Mouse (Mus musculus) CD4-positive, CD25-positive, alpha-beta regulatory T cell, adult 2 months (primary cell): ENCODE measurements around the gene Actr2.
A peak's percentile ranks its signal among the peaks of the same experiment; 100 is the strongest.
"Not testable (repeated sequence)": the region's sequence is repeated elsewhere in the genome, so short reads cannot be mapped to it uniquely, and the experiment has no call there.

Experiments used
- DNase-seq: peaks from one replicate; pipeline ENCODE4 v3.0.0-alpha.2; 2012; ENCODE audit warnings: low read depth, low spot score

Actr2 gene

DNA sequence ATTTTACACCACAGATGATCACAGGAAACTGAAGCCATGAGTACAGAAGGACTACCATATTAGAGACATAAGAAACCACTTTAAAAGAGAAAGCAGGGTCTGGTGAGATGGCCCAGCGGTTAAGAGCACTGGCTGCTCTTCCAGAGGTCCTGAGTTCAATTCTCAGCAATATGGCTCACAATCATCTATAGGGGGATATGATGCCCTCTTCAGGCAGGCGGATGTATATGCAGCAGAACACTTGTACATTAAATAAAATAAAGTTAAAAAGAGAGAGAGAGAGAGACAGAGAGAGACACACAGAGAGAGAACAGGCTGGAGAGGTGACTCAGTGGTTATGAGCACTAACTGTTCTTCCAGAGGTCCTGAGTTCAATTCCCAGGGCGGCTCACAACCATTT is 67.1 kb downstream of the Actr2 start:
- peak; percentile 24 for DNase-seq

DNA sequence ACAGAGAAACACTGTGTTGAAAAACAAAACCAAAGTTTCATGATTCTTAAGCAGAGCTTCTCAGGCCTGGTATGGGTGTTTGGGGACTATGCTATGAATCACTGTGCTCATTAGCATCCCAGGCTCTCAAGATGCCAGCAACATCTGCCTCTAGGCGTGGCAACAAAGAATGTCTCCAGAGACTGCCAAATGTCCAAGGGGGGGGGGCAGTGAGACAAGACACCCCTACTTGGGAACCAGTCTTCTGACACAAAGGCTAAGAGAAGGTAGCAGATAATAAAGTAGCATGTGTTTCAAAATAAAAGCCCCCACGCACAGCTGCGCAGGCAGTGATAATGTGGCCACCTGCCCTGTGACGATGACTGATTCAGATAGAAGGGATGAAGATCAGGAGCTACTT is 69.5 kb downstream of the Actr2 start:
- no peak for DNase-seq

DNA sequence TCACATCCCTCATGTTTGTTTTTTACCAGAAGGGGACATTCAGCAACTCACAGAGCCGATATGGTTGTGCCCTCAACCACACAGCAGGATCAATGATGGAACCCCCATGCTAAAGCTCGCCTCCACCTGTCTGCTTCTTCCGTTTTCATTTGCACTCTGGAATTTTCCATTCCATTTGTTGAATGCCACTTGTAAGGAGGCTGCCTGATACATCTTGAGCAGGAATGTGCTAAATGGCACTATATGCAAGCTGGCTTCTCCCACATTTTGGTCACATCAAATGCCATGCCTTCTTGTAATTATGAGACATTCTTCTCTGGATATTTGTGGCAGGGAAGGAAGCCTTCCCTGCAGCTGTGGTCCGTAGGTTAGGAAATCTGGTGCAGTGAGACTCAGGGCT is 70.6 kb downstream of the Actr2 start:
- DNase-seq, result no peak

DNA sequence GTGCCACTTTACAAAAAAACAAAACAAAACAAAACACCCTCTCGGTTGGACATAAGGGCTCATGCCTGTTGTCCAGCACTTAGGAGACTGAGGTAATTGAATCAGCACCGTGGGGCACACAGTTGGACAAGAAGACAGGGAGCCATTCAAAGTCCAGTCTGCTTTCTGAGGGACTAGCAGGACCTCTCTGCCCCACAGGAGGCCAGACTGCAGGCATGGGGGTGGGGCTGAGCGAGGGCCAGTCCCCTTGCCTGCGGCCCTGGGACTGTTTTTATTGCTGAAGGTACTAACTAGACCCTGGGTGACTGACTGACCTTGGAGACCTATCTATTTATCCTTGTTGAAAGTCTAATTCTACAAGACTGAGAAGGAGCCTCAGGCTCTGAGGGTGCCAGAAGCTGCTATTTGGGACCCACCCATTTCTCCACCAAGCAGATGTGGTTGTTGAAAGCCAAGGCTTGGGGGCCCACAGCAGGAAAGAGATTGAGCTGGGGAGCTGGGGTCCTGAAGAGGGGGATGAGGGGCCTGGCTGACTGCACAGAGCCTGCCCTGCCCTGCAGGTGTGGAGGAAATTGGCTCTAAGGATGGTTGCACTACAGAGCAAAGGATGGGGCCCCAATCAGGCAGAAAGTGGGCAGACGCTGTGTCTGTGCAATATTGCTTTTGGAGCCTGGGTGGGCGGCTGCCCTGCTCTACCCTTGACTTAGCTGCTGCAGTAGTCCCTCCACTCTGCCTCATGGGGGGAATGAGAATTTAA is 71.4 kb downstream of the Actr2 start:
- no peak for DNase-seq

DNA sequence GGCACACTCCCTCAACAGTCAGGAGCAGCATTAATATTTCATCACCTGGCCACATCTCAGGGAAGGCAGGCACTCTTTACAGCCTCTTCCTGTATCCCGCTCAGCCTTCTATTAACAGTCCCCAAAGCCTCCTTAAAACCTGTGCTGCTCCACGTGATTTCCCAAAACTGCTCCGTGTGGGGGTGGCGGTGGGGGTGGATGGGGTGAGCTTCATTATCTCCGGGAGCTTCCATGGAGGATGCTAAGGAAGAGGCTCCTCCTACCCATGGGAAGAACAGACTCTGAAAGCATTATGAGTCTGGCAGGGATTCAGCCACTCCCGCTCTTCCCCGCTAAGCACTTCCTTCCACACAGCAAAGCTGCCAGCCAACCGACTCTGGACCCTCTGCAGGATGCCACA is 74.0 kb downstream of the Actr2 start:
- DNase-seq, result no peak

DNA sequence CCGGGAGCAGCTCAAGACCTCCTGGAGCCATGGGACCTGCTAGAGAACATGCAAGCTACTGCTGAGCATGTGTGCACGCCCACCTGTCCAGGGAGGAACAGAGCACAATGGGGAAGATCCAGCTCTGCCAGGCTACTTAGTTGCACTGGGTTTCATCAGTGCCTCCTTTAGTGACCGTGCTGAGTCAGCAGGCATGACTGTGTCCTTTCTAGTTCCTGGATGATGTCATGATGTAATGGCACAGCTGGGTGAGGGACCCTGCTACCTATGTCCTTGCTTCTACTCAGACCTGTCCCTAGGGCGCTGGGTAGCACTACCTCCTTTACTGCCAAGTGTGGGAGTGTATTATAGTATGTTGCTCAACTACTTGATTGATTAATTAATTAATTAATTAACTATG is 75.0 kb downstream of the Actr2 start:
- no peak for DNase-seq

DNA sequence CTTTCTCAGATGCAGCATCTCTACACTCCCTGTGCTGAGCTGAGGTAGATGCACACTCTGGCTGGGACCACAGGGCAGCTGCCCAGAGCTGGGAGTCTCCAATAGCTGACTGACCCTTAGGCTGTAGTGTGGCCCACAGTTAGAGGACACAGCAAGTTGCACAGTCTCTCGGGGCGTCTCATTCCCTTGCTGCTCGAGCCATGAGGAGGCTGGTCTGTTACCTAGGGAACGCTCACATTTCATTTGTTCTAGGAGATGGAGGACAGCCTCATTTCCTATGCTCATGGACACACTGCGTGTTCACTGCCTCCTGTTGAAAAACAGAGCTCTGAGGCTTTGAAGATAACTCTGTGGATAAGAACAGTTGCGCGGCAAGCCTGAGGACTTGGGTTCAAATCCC is 76.7 kb downstream of the Actr2 start:
- DNase-seq, result no peak

DNA sequence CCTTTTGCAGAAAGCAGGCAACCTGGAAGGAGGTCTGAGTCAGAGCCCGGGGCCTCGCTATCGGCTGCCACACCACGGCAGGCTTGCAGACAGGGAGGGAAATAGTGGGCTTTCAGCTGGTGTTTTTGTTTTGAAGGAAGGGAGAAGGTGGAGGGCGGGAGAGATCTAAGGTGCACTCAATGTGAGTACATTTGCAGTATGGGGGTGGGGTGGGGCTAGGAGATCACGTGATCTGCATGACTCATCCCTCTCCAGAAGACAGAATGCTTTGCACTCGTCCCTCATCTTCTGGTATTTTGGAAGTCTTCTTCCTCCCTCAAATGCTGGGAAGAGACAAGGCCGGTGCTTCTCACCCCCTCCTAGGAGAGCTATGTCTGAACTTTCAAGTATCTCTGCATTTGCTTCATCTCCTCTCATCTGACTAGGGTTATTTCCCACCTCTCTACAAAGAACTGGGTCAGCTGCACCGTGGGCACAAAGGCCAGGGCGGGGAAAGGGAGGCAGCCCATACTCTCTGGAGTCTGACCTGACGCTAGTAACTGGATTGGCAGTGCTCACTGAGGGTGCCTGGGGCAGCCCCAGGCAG is 77.3 kb downstream of the Actr2 start:
- DNase-seq, result peak; percentile 77

DNA sequence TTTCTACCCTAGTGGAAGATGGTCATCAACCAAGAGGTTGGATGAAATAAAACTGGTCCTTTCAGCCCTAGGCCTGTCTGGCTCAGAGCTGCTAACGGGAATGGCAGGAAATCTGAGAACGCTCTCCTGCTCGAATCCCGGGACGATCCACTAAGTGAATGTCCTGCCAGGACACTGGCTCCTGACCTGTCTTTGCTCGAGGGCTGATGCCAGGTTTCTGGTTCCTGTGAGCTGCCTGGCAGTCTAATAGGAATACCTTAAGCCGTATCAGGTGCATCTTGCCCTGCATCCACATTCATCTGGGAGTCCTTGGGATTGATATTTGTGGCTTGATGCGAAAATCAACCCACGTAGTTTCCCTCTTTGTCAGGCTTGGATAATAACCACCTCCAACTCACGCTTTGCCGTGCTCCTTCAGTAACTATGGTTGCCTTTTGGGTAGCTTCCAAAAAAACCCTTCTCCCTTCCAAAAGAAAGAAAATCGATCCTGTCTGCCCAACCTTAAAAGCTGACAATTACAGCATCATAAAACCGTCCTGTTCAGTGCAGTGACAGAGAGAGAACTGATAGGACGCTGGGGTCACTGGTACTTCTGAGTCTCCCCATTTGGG is 78.3 kb downstream of the Actr2 start:
- DNase-seq, result no peak

DNA sequence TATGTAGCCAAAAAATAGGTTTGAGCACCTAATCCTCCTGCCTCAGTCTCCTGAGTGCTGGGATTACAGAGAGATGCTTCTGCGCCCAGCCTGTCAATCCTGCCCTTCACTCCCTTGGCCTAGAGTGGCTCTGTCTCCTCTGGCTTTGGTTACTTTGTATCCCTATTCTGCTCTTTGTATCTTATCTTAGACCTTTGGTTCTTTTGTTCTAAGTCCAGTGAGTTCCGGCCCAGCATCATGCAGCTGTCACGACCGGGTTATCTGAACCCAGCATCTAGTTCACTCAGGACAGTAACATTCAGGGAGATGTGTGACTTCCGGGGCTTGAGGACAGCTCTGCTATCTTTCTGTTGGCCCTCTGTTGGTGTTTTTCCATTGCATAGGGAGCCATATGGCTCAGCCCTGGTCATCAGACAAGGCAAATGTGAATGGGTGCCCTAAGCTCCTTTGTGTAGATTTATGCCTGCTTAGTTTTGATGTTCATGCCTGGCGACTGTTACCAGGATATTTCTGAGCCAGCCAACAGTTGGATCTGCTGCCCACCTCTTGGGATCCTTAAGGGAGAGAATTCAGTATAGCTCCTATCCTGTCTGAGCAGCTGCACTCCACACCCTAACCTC is 79.1 kb downstream of the Actr2 start:
- DNase-seq, result no peak

DNA sequence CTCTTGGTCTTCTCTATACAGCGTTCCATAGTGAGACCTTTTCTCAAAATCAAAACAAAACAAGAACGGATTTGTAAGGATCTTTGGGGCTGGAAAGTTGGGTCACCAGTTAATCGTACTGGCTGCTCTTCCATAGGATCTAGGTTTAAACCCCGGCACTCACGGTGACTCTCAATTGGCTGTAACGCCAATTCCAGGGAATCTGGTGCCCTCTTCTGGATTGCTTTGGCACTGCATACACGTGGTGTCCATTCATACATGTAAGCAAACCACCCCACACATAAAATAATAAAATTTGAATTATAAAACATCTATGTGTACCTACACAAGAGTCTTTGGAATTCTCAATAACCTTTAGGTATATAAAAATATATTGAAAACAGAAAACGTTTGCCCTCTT is 81.2 kb downstream of the Actr2 start:
- DNase-seq, result peak; percentile 76

DNA sequence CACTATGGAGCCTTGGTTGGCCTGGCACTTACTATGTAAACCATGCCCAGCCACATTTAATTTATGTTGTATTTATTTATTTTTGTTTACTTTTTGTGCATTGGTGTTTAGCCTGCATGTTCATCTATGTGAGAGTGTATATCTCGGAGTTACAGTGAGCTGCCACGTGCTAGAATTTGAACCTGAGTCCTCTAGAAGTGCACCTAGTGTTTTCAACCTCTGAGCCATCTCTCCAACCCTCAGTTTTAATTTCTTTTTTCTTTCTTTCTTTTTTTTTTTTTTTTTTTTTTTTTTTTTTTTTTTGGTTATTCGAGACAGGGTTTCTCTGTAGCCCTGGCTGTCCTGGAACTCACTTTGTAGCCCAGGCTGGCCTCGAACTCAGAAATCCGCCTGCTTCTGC is 81.7 kb downstream of the Actr2 start:
- not testable (repeated sequence) for DNase-seq

DNA sequence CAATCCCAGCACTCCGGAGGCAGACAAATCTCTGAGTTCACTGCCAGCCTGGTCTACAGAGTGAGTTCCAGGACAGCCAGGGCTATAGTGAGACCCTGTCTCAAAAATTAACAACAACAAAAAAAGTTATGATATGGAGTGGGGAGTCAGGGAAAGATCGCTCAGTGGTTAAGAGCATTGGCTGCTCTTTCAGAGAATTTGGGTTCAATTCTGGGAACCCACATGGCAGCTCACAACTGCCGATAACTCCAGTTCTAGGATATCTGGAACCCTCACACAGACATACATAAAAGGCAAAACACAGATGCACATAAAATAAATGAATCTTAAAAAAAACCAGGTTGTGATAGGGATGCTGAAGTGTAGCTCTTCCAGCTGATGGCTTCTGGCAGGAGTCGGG is 83.7 kb downstream of the Actr2 start:
- no peak for DNase-seq

DNA sequence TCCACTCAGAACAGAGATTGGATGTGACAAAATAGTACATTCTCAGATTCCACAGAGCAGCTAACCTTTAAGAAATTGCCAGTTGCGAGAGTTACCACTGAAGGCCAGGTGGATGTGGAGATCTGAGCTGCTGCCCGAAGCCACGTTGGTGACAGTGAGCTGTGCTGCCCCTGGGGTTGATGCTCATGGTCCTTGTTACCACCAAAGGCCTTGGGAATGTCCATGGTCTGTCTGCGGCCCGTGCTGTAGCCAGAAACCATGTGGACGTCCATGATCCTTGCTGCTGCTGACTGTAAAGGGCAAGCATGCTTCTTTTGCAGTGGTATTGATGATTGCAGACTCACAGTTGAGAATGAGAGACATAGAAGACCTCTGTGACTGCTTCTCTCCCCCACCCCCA is 84.3 kb downstream of the Actr2 start:
- DNase-seq, result no peak

DNA sequence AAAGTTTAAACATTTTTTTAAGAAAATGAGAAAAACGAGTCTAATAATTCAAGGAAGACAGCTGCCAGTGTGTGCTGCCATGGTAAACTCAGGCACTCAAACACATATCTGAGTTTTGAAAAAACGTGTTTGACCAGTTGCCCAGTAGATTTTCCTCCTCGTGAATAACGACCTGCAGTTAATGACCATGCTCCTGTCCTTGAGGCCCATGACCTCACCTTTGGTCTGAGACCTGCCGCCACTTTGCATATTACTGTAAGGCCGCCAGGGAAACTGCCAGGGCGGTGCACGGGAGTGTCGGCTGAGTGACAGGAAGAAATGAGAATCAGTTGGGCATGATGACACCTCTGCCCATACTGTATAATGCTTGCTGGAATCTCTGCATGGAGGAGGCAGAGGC is 85.0 kb downstream of the Actr2 start:
- no peak for DNase-seq

DNA sequence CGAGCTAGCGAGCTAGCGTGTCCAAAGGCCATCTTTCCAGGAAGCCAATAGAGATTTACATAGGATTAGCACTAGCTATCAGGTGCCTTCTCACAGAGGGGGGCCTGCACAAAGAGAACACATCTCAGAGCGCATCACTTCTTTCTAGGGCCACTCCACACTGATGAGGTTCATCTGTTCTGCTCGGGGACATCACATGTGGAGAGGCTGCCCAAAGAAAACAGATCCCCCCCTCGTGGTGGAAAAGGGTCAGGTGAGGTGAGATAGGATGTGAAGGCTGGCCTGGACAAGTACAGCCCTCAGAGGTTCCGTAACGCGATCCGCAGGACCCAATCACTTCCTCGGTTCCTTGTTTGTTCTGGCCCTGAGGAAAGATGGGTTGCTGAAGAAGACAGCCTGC is 86.8 kb downstream of the Actr2 start:
- peak; percentile 14 for DNase-seq

DNA sequence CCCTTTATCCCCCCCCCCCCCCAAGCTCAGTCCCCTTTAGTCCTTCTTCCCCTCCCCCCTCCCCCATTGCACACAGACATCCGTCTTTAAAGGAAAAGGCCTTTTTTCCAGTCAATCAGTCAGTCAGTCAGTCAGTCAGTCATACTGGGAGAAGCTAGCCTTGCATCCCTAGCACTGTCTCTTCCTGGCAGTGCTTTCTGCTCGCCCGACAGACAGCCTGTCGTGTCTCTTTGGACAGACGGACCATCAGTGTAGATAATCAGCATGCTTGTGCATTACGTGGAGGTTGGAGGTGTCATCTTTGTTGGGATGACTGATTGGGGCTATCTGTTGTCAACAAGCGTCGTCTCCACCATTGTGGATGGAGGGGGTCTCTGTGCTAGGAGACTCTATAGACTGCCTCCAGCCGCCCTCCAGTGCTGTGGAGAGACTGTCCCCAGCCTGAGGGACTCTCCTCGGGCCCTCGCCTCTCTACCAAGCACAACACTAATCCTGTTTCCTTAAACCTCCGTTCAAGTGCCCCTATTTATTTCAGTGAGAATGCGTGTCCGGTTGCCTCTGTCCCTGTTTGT is 89.7 kb downstream of the Actr2 start:
- no peak for DNase-seq

DNA sequence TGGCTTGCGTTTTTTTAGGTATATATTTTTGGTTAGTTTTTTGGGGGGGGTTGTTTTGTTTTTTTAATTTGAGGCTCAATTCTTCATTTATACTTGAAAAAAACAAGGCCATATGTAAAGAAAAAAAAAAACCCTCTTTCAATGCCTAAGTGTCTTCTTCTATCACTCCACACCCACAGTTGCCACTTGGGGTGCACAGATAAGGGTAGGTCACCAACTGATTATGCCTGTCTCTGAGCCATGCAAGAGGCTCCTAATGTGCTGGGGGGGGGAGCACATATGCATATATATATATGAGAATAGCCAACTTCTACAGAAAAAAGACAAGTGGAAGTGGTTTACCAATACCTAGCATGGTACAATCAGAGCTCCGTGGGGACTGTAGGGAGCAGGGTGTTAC is 90.3 kb downstream of the Actr2 start:
- no peak for DNase-seq

DNA sequence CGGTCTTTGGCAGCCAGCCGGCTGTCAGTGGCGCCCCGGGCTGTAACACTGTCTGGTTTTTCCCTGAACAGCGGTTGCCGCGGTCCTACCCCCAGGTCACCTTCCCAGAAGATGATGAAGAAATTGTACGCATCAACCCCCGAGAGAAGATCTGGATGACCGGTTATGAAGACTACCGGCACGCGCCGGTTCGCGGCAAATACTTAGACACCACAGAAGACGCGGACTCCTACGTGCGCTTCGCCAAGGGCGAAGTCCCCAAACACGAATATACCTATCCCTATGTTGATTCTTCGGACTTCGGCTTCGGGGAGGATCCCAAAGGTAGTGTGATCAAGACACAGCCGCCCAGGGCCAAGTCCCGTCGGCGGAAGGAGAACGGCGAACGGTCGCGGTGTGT is 92.0 kb downstream of the Actr2 start:
- no peak for DNase-seq

DNA sequence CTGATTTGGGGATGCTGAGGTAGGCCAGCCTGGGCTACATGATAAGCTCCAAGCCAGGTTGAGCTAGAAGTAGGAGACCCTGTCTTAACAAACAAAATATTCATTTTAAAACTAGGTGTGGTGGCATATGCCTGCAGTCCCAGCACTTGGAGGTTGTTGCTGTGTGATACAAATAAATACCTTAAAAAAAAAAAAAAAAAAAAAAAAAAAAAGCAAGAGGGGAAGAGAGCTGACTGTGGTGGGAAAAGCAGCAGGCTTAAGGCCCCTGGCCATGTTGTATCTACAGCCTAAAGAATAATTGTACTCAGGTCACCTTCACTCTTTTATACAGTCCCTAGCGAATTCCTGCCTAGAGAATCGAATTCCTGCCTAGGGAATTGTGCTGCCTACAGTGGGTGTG is 93.8 kb downstream of the Actr2 start:
- no peak for DNase-seq

DNA sequence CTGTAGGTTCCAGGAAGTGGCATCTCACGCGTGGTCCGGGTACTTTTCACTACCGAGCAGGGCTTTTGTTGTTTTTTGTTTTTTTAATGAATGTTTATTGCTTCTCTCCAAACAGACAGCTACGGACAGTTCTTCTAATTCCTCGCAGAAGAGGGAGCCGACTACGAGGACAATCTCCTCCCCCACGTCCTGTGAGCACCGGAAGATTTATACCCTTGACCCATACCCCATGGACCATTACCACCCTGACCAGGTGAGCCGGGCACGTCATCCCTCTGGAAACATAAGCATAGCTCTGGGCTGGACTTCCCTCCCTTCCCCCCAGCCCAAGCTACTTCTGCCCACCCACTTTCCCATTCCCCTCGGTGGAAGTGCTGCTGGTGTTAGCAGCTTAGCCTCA is 94.8 kb downstream of the Actr2 start:
- DNase-seq, result no peak

DNA sequence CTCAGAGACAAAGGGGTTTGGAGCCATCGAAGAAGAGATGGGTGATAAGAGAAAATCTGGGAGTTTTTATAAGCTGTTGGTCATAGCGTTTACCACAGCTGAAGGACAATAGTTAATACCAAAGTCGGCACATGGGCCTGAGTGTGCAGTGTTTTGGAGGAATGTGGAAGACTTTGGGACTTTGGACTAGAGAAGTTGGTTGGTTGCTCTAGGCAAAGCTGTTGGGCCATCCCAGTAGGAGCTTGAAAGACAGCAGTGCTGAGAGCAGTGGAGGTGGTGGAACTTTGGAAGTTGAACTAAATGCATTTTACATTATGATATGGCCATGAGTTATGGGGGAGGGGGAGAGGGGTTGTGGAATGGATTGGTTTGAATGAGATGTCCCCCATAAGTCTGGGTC is 99.3 kb downstream of the Actr2 start:
- DNase-seq, result no peak
